Mouse (Mus musculus): Measurements from ENCODE around the gene Lgals3. TPM values are rescaled to one million over a fixed set of nuclear protein-coding genes. Genes with fewer than 3 reads are reported as not detected.

The Lgals3 gene
- total RNA-seq, 1 experiment from 2014 or later = 189 TPM

- ATAC-seq (replicated peaks; ENCODE audit: insufficient number of reproducible peaks, low FRiP score, low TSS enrichment, poor library complexity, severe bottlenecking) = peak; percentile 98
These were observed 50.5 kb downstream of the Lgals3 start, which contains the start of gene Dlgap5 for GRCm38 (mm10) chr14:47417775-47418665. TSS of gene Dlgap5 (minus strand) at chr14:47418407.

GRCm38 (mm10) chr14:47418666-47418991 lies 51.1 kb downstream of the Lgals3 start:
- no peak for ATAC-seq (replicated peaks; ENCODE audit: insufficient number of reproducible peaks, low FRiP score, low TSS enrichment, poor library complexity, severe bottlenecking)

- ATAC-seq (replicated peaks; ENCODE audit: insufficient number of reproducible peaks, low FRiP score, low TSS enrichment, poor library complexity, severe bottlenecking) = no peak
These were observed 51.6 kb downstream of the Lgals3 start for GRCm38 (mm10) chr14:47419034-47419625.

- no peak for ATAC-seq (replicated peaks; ENCODE audit: insufficient number of reproducible peaks, low FRiP score, low TSS enrichment, poor library complexity, severe bottlenecking)
These were observed 52.2 kb downstream of the Lgals3 start for GRCm38 (mm10) chr14:47419723-47420276.

GRCm38 (mm10) chr14:47421606-47422005 lies 54.1 kb downstream of the Lgals3 start:
- no peak for ATAC-seq (replicated peaks; ENCODE audit: insufficient number of reproducible peaks, low FRiP score, low TSS enrichment, poor library complexity, severe bottlenecking)

GRCm38 (mm10) chr14:47422466-47422865 lies 54.9 kb downstream of the Lgals3 start:
- ATAC-seq (replicated peaks; ENCODE audit: insufficient number of reproducible peaks, low FRiP score, low TSS enrichment, poor library complexity, severe bottlenecking) = no peak

GRCm38 (mm10) chr14:47432987-47433386 lies 65.4 kb downstream of the Lgals3 start:
- 0 out of 2 replicates have a peak, but pooled peaks have one; percentile 61 for ATAC-seq (replicated peaks; ENCODE audit: insufficient number of reproducible peaks, low FRiP score, low TSS enrichment, poor library complexity, severe bottlenecking)

Other genes starting within 250 kb of the Lgals3 start
- 19.6 to 32.1 TPM (median 28.6 TPM) in 3 replicates for gene Gch1, start 178.3 kb upstream of the Lgals3 start, total RNA-seq (2017)
- gene Wdhd1, start 90.9 kb upstream of the Lgals3 start, total RNA-seq (2017) = 12.2 to 20.8 TPM (median 15.2 TPM) in 3 replicates
- gene Socs4, start 90.8 kb upstream of the Lgals3 start, total RNA-seq (2017) = 16.2 to 46.3 TPM (median 33.6 TPM) in 3 replicates
- gene Mapk1ip1l, start 69.5 kb upstream of the Lgals3 start, total RNA-seq (2017) = 48.9 to 87.0 TPM (median 54.2 TPM) in 3 replicates
- gene Dlgap5, start 50.7 kb downstream of the Lgals3 start, total RNA-seq (2017) = 2.2 to 12.5 TPM (median 10.1 TPM) in 3 replicates
- 18.2 to 39.0 TPM (median 26.4 TPM) in 3 replicates for gene Fbxo34, start 82.7 kb downstream of the Lgals3 start, total RNA-seq (2017)
- gene Atg14, start 202.9 kb downstream of the Lgals3 start, total RNA-seq (2017) = 9.4 to 17.0 TPM (median 10.1 TPM) in 3 replicates

Data from monocyte, adult 5-6 weeks (primary cell).